In the genomic region with DNA sequence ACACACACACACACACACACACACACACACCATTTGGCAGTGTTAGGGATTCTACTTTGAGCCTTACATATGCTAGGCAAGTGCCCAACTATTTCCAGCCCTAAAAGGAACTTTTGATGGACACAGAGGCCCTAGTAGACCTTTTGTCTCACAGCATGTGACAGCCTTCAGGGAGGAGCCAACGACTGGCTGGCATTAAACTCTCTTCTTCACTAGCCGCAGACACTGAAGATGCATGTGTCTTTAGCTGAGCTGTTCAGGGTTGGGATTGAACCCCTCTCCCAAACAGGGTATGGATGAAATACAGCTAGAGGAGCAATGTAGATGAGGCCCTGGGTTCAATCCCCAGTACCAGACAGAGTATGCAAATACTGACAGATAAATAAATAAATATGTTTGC, we compare ENCODE assay signal across 11 mouse cellular contexts.
A peak's percentile ranks its signal among the peaks of the same experiment; 100 is the strongest.
DNase-seq lines count a peak whose midpoint lies in the region; ATAC-seq and TF ChIP-seq lines count a peak whose summit lies in the region.
"Had no signal": no experiment of that assay in that cellular context is flagged by ENCODE, and none has a peak within 500 bp of the region (broad histone marks: within the 10 kb centered on the region; RNA-seq: fewer than 3 reads in every experiment).

No protein-coding gene starts in this region.

- H3K4me3 ChIP-seq in lung, embryonic 14.5 days (ENCODE audit: low read depth, low read length) = peak overlapping the region; percentile 42; the same call in 1 of the 2 replicates
- no peak overlapping the region for H3K4me3 ChIP-seq in embryonic facial prominence, embryonic 10.5 days
- H3K4me3 ChIP-seq in heart, embryonic 13.5 days = peak overlapping the region; percentile 52
- no peak overlapping the region for H3K4me3 ChIP-seq in liver, embryonic 16.5 days (ENCODE audit: low read depth, low read length)

- H3K9ac ChIP-seq in lung, embryonic 14.5 days = 0 out of 2 replicates have a peak overlapping the region, but pooled peaks have one; percentile 20
- peak overlapping the region; percentile 85 for H3K9ac ChIP-seq in heart, embryonic 13.5 days
- no peak overlapping the region for H3K9ac ChIP-seq in liver, embryonic 16.5 days (ENCODE audit: low read depth, low read length)

- no peak for ATAC-seq in lung, embryonic 14.5 days (ENCODE audit: insufficient read depth)
- ATAC-seq in heart, embryonic 13.5 days (ENCODE audit: extremely low read depth, insufficient number of reproducible peaks, low FRiP score, low TSS enrichment) = no peak
- ATAC-seq in liver, embryonic 16.5 days (ENCODE audit: low read depth) = no peak
- no peak for ATAC-seq in frontal cortex, adult (ENCODE audit: low TSS enrichment)

- 30% methylated on average over 2 of the region's 2 CpGs for WGBS in lung, embryonic 14.5 days
- 45% methylated on average over 2 of the region's 2 CpGs for WGBS in embryonic facial prominence, embryonic 10.5 days
- WGBS in heart, embryonic 13.5 days = 23% methylated on average over 2 of the region's 2 CpGs
- 43% methylated on average over 2 of the region's 2 CpGs for WGBS in liver, embryonic 16.5 days (ENCODE audit: insufficient replicate concordance)

- peak overlapping the region; percentile 65 for H3K4me2 ChIP-seq in lung, embryonic 14.5 days
- H3K4me2 ChIP-seq in heart, embryonic 13.5 days = peak overlapping the region; percentile 70
- peak overlapping the region; percentile 49; the same call in 1 of the 2 replicates for H3K4me2 ChIP-seq in liver, embryonic 16.5 days (ENCODE audit: low read depth, low read length)

- TF ChIP-seq CTCF in lung, embryonic 14.5 days (IDR thresholded peaks at IDR 0.05; ENCODE audit: low read depth) = no peak

- DNase-seq in lung, embryonic 14.5 days = peak; percentile 27
- DNase-seq in lung, postnatal 10 days = no peak
- no peak for DNase-seq in embryonic facial prominence, embryonic 10.5 days (ENCODE audit: low spot score)
- DNase-seq in kidney, postnatal 4 days = no peak
- DNase-seq: gastrocnemius, postnatal 36 days; kidney, adult 9 months; spleen, adult 18-20 months had no signal

- peaks cover 30% of the 10 kb centered on the region for H3K4me1 ChIP-seq in lung, embryonic 14.5 days (ENCODE audit: insufficient read depth)
- H3K4me1 ChIP-seq in embryonic facial prominence, embryonic 10.5 days = peaks cover 68% of the 10 kb centered on the region
- peaks cover 73% of the 10 kb centered on the region for H3K4me1 ChIP-seq in heart, embryonic 13.5 days
- peaks cover 17% of the 10 kb centered on the region for H3K4me1 ChIP-seq in liver, embryonic 16.5 days (ENCODE audit: control insufficient read depth, low read depth, low read length)

- no peaks in the 10 kb centered on the region for H3K9me3 ChIP-seq in lung, embryonic 14.5 days (ENCODE audit: low read depth, low read length)
- H3K9me3 ChIP-seq in embryonic facial prominence, embryonic 10.5 days = no peaks in the 10 kb centered on the region
- H3K9me3 ChIP-seq in heart, embryonic 13.5 days = no peaks in the 10 kb centered on the region
- H3K9me3 ChIP-seq in liver, embryonic 16.5 days (replicated peaks; ENCODE audit: control insufficient read depth, low read length) = no peaks in the 10 kb centered on the region

- H3K27me3 ChIP-seq in lung, embryonic 14.5 days (ENCODE audit: insufficient read depth, low read length) = no peaks in the 10 kb centered on the region
- 0 out of 2 replicates have a peak, but pooled peaks cover 6% of the 10 kb centered on the region for H3K27me3 ChIP-seq in embryonic facial prominence, embryonic 10.5 days (replicated peaks; ENCODE audit: low read depth, poor library complexity, severe bottlenecking)
- H3K27me3 ChIP-seq in heart, embryonic 13.5 days (replicated peaks) = no peaks in the 10 kb centered on the region
- no peaks in the 10 kb centered on the region for H3K27me3 ChIP-seq in liver, embryonic 16.5 days (ENCODE audit: control insufficient read depth, insufficient read depth, low read depth, low read length)

- H3K27ac ChIP-seq in lung, embryonic 14.5 days (ENCODE audit: low read depth) = peak overlapping the region; percentile 69; the same call in 1 of the 2 replicates
- H3K27ac ChIP-seq in embryonic facial prominence, embryonic 10.5 days (replicated peaks) = peak overlapping the region; percentile 57; the same call in 1 of the 2 replicates
- peak overlapping the region; percentile 97 for H3K27ac ChIP-seq in heart, embryonic 13.5 days (replicated peaks)
- H3K27ac ChIP-seq in liver, embryonic 16.5 days (ENCODE audit: low read length) = no peak overlapping the region
- H3K27ac ChIP-seq: macrophage had no signal

- H3K36me3 ChIP-seq in lung, embryonic 14.5 days (ENCODE audit: insufficient read depth) = no peaks in the 10 kb centered on the region
- no peaks in the 10 kb centered on the region for H3K36me3 ChIP-seq in embryonic facial prominence, embryonic 10.5 days (replicated peaks)
- H3K36me3 ChIP-seq in heart, embryonic 13.5 days = no peaks in the 10 kb centered on the region
- no peaks in the 10 kb centered on the region for H3K36me3 ChIP-seq in liver, embryonic 16.5 days (ENCODE audit: control insufficient read depth, insufficient read depth)

Comparison
In these comparisons a context has a peak if more than half of its experiments do, and no peak if none do; other contexts are left out.
1. H3K4me3 ChIP-seq: peak in lung, embryonic 14.5 days (single experiment) and heart, embryonic 13.5 days (single experiment); none in embryonic facial prominence, embryonic 10.5 days (single experiment) and liver, embryonic 16.5 days (single experiment).
2. Peak in every context shown above with its lines, with median percentiles within 50 percentile points of each other: H3K4me2 ChIP-seq.